Mouse (Mus musculus) G1E-ER4 (cell line): ENCODE data around the gene Dph1. TPM values are rescaled to one million over a fixed set of nuclear protein-coding genes. Genes with fewer than 3 reads are reported as not detected.

Source experiments
- GATA1 ChIP-seq: IDR thresholded peaks from one replicate; pipeline ENCODE4 v1.8.0; 2012; ENCODE audit warnings: low read length, inconsistent platforms
- polyA plus RNA-seq: library from polyadenylated mRNA; stranded (reverse); fragments of >175 nt; gene quantifications from 2 replicates; pipeline ENCODE4 v1.2.3, GENCODE M21; 2012

Gene Dph1
- polyA plus RNA-seq, 1 experiment = 95.6 TPM

DNA sequence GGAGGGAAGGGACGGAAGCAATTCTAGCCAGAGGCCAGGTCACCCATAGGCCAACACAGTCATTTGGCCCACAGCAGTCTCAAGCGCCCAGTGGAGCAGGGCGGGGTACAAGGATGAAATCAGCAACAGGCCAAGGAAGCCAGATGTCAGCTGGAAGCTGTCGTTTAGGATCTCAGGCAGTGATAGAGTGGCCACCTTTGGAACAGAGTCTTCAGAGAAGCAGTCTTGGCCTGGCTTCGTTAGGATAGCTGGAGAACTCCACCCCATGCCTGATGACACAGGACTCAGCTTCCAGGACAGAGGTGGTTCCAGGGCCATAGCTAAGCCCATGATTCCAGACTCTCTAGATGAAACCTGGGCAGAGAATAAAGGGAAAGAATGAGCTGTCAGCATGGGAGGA is 50.6 kb downstream of the Dph1 start:
- no peak for TF ChIP-seq GATA1

DNA sequence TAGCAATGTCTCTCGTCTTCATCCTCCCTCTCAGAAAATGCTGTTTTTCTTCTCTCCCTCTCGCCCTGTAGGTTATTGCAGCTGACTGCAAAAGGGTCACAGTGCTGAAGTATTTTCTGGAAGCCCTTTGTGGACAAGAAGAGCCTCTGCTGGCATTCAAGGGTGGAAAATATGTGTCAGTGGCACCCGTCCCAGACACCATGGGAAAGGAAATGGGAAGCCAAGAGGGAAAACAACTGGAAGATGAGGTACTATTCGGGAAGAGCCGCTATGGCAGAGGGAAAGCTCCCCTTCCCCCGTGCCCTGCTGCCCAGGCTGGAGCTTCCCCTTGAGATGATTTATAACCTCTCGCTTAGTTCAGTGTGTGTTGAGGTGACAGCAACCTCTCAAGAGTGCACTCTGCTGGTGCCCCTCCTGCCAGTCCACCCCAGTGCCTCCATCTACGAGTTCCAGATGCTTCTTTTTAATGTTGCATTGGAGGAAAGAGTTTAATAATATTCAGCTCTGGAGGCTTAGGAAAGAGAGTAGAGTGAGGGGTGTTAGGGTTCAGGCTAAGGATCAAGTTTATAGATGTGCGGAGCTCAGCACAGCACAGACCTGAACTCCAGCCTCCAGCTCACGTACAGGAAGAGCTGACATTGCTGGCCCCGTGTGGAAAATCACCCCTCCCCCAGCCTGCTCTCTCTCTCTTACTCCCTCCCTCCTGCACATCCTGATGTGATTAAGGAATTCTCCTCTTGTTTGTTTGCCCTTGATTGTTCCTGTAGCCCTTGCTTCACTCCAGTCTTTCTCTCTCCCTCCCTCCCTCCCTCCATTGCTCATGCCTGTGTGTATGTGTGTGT is 51.7 kb downstream of the Dph1 start:
- TF ChIP-seq GATA1 = no peak

DNA sequence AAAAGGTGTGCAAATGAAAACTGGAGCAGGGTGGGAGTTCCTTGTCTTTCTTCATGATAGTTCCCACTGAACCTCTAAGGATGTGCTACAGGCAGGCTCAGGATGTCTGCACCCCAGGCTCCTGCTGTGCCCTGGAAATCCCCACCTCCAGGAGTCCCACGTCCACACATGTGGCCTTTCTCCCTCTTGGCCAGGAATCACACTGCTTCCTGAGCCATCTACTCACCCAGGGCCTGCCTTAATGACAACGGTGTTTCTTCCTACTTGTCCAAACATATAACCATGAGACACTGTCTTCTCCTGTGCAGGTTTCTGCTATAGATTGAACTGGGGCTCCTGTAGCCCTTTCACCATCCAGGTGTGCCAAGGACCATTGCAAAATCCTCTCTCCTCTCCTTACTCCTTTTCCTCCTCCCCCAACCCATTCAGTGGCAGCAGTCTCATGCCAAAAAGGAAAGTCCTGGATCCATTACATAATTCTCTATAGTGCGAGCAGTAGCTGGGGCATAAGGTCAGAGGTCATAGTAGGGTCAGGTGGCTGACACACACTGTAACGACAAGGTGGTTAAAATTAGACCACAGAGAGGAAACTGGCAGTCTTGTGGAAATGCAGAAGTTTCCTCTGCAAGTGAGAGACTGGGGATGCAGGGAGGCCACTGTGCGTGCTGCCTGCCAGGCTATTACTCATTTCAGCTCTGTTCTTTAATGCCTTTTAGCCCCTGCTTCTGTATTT is 54.2 kb downstream of the Dph1 start:
- no peak for TF ChIP-seq GATA1

DNA sequence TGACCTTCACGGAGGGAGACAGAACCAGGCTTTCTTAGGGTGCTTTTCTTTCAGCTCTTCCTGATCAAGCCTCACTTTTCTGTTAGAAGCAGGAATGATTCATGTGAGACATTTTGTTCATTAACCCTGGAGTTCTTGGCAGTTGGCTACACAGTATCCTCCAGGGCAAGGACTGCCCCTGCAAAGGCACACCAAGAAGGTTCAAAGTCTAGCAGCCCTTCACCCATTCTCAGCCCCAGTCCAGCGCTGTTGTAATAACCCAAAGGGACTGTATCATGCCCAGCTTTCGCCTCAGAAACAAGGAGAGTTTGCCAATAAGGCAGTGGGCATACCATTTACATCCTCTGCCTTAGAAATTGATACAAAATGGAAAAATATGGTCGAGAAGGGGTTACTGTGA is 55.7 kb downstream of the Dph1 start:
- TF ChIP-seq GATA1 = no peak

DNA sequence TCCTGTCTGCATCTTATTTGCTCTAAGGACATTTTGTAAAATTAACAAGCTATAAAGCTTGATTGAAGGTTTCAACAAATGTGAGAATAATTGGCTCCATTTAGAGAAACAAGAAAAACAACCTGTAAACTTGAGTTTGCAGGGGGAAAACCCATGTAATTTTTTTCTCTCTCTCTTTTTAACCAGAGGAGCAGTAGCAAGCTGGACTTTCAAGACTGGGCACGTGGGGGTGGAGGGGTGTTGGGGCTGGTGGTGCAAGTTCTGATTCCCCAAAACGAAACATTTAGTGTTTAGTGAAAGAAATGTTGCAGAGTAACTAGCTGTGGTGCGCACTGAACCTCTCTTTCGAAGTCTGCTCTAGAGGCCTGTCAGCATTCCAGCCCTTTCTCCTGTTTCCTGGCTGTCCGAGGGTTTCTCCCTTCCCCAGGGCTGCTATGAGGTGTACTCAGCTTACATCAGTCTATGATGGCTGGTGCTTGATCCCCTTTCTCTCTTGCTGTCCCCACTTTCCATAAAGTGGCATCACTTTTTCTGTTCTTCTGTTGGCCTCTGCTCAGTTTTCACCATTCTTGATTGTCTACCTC is 56.5 kb downstream of the Dph1 start:
- no peak for TF ChIP-seq GATA1

DNA sequence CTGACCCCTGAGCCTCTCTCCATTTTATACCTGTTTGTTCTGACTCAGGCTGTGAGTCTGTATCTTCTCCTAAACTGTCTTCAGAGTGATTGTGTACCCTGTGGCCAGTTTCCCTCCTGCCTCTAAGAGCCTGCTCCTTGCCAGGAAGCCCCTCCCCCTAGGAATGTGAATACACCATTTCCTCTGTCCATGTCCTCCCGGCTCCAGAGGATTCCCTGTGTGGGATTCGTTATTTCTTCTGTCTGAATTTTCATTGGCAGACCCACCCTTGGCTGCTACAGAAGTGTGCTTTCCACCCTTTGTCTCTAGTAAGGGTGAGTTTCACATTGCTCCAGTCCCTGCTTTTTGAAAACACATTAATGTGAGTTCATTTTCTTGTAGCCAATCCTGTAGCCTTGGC is 57.1 kb downstream of the Dph1 start:
- no peak for TF ChIP-seq GATA1

DNA sequence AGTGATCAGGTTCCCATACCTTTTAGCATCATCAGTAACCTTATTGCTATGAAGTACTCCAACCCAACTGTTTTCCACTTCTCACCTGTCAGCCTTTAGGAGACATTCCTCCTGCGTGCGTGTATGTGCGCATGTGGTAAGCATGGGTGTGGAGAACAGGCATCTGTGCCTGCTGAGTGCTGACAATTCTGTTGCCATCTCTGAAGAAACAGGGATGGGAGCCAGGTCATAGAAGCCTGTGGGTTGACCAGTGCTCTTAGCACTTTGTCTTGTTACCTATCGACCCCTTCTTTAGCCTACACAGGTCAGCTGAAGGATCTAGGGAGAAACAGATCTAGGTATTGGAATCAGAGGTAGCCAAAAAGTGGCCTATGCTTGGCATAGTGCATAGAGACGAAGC is 57.6 kb downstream of the Dph1 start:
- TF ChIP-seq GATA1 = no peak

DNA sequence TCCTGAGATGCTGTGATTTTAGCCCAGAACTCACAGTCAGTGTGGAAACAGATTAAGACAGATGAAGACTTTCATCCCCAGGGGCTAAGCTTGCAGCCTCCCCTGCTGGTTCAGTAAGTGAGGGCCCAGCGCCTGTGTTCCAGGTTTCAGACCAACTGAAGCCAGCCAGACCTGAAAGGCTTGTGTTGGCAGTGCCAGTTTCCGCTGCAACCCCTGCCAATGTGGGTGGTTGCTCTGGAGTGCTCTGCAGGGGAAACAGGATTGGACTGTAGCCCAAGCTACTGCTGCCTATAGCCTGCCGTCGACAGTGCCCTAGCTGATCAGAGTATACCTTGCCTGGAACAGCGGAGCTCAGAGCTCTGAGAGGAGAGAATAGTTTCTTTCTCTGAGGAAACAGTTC is 58.8 kb downstream of the Dph1 start:
- no peak for TF ChIP-seq GATA1

DNA sequence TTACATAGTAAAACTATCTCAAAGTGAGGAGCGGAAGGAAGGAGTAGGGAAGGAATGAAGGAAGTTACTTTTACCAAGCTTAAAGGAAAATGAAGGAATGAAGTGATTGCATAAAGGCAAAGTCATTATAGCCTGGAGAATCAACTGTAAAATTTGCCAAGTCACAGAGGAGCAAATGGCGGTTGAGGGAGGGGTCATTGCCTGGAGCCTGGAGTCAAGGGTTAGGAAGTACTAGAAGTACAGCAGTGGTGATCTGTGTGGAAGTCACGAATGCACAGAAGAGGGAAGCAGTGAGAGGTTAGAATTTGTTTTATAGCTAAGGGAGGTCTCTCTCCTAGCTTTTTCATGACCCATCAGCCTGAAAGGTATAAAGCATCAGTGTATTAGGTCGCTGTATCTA is 59.7 kb downstream of the Dph1 start:
- TF ChIP-seq GATA1 = no peak

DNA sequence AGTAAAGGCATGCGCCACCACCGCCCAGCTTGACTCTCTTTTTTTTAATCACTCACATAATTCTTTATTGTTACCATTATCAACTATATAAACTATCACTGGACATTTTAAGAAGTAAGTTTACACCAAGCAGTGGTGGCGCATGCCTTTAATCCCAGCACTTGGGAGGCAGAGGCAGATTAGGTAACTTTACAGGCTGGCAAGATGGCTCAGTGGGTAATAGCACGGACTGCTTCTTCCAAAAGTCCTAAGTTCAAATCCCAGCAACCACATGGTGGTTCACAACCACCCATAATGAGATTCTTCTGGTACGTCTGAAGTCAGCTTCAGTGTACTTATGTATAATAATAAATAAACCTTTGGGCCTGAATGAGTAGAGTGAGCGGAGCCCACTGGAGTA is 61.6 kb downstream of the Dph1 start:
- no peak for TF ChIP-seq GATA1

Other genes starting within 250 kb of the Dph1 start
- gene Hic1, start 21.7 kb downstream of the Dph1 start, polyA plus RNA-seq = 0.45 and 0.46 TPM in 2 replicates
- 1.7 and 3.0 TPM in 2 replicates for gene Ovca2, start 12.4 kb downstream of the Dph1 start, polyA plus RNA-seq
- gene Rtn4rl1, start 2.5 kb upstream of the Dph1 start, polyA plus RNA-seq = 0.02 and 0.04 TPM in 2 replicates
- gene Rpa1, start 157.1 kb upstream of the Dph1 start, polyA plus RNA-seq = 104 and 153 TPM in 2 replicates
- gene Smyd4, start 157.2 kb upstream of the Dph1 start, polyA plus RNA-seq = 0.67 and 0.75 TPM in 2 replicates
- not detected in 2 replicates for gene Serpinf1, start 231.5 kb upstream of the Dph1 start, polyA plus RNA-seq
- gene Serpinf2, start 248.3 kb upstream of the Dph1 start, polyA plus RNA-seq = 0.05 TPM in 1 of 2 replicates, not detected in the other